Mouse (Mus musculus) intestine, embryonic 14.5 days (tissue): ENCODE data around the gene Chic2. TPM values are rescaled to one million over a fixed set of nuclear protein-coding genes. Genes with fewer than 3 reads are reported as not detected.
A peak's percentile ranks its signal among the peaks of the same experiment; 100 is the strongest.

Experiments used
- ATAC-seq: fragments of 200-750 bp; cut with Nextera tagmentation; replicated peaks from 2 replicates; pipeline ENCODE4 v1.8.0; 2017; ENCODE audit warnings: low read depth, moderate number of reproducible peaks, moderate TSS enrichment, moderate library complexity; ENCODE audit not compliant: low FRiP score, low TSS enrichment
- DNase-seq: peaks from one replicate; pipeline ENCODE4 v3.0.0-alpha.2; 2018; ENCODE audit warnings: low spot score
- H3K27ac ChIP-seq: fragments of 300-500 bp; sonication (generic); 2 replicates; pipeline ENCODE4 v1.5.1; 2014; ENCODE audit warnings: low read depth, mild to moderate bottlenecking, control low read depth
- H3K27me3 ChIP-seq: fragments of 300-500 bp; sonication (generic); replicated peaks from 2 replicates; pipeline ENCODE4 v1.6.1; 2014; ENCODE audit warnings: low read length, control low read depth; ENCODE audit not compliant: control insufficient read depth, insufficient read depth
- H3K36me3 ChIP-seq: fragments of 300-500 bp; sonication (generic); 2 replicates; pipeline ENCODE4 v1.6.1; 2014; ENCODE audit warnings: low read length, control low read depth; ENCODE audit not compliant: control insufficient read depth, insufficient read depth
- H3K4me1 ChIP-seq: fragments of 300-500 bp; sonication (generic); replicated peaks from 2 replicates; pipeline ENCODE4 v1.6.1; 2014; ENCODE audit warnings: low read length, control low read depth, mixed read lengths; ENCODE audit not compliant: control insufficient read depth, insufficient read depth
- H3K4me2 ChIP-seq: fragments of 300-500 bp; sonication (generic); 2 replicates; pipeline ENCODE4 v1.6.1; 2014; ENCODE audit warnings: low read length
- H3K4me3 ChIP-seq: fragments of 300-500 bp; sonication (generic); 2 replicates; pipeline ENCODE4 v1.5.1; 2014; ENCODE audit warnings: low read depth, low read length, control low read depth, mixed read lengths
- H3K9ac ChIP-seq: fragments of 300-500 bp; sonication (generic); 2 replicates; pipeline ENCODE4 v1.6.1; 2014; ENCODE audit warnings: mild to moderate bottlenecking, low read length
- H3K9me3 ChIP-seq: fragments of 300-500 bp; sonication (generic); 2 replicates; pipeline ENCODE4 v1.6.1; 2016; ENCODE audit warnings: low read length, control low read depth; ENCODE audit not compliant: control insufficient read depth
- WGBS: fragments of 180-500 bp; shearing (Covaris S2); extraction: QIAGEN DNeasy Blood & Tissue Kit; methylation state at CpG from one replicate; pipeline ENCODE4 v1.1.7; 2014; 5-methylcytosine and 5-hydroxymethylcytosine counted together
- polyA plus RNA-seq: library from polyadenylated mRNA; unstranded; fragments of >200 nt; fragmentation: Nextera tagmentation; extraction: Ambion mirVana; gene quantifications from 2 replicates; pipeline ENCODE4 v1.2.1, GENCODE M21; 2014

Chic2 gene
- polyA plus RNA-seq: 39.2 and 42.2 TPM in 2 replicates

GRCm38 (mm10) chr5:75044310-75044904 is at the start of gene Chic2:
Gene Chic2, minus strand, starts transcription at chr5:75044774.
- Histone ChIP-seq H3K36me3 (no peaks in the 10 kb centered on the region), H3K27ac (peak within 1 kb of the TSS; percentile 87), H3K4me3 (peak within 1 kb of the TSS; percentile 89), H3K9ac (peak within 1 kb of the TSS; percentile 99), H3K9me3 (no peaks in the 10 kb centered on the region), H3K4me2 (peak within 1 kb of the TSS; percentile 77), H3K27me3 (no peaks in the 10 kb centered on the region), H3K4me1 (peaks cover 11% of the 10 kb centered on the region)
- WGBS: under 1% methylated on average over 56 of the region's 90 CpGs
- DNase-seq: peak; percentile 89
- ATAC-seq: peak; percentile 92

- ATAC-seq (no peak), DNase-seq (no peak)
- Histone ChIP-seq H3K9ac (no peak overlapping the region), H3K4me2 (no peak overlapping the region), H3K36me3 (no peaks in the 10 kb centered on the region), H3K4me1 (no peaks in the 10 kb centered on the region), H3K27me3 (peaks cover 80% of the 10 kb centered on the region), H3K27ac (no peak overlapping the region), H3K4me3 (no peak overlapping the region), H3K9me3 (no peaks in the 10 kb centered on the region)
- 13% methylated on average over 4 of the region's 4 CpGs for WGBS
Observed at GRCm38 (mm10) chr5:75085906-75086305, 41.3 kb upstream of the Chic2 start.

DNA sequence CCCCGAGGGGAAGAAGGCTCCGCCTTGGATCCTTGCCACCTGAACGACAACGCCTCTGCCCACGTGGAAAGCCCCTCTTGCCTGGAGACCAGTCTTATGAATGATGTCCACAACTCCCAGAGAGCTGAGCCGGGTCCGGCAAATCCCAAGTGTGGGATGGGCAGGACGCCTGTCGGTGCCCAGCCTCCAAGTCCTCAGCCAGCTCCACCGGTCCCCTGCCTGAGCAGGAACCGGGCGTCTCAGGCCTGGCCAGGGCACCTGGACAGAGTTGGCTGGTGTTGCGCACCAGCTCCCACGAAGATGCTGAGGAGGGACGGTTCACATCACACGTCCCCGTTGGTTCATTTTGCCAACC is 40.9 kb upstream of the Chic2 start:
- Histone ChIP-seq H3K4me2 (no peak overlapping the region), H3K27me3 (peaks cover 84% of the 10 kb centered on the region), H3K27ac (no peak overlapping the region), H3K9ac (no peak overlapping the region), H3K9me3 (no peaks in the 10 kb centered on the region), H3K4me3 (no peak overlapping the region), H3K36me3 (no peaks in the 10 kb centered on the region), H3K4me1 (no peaks in the 10 kb centered on the region)
- no peak for ATAC-seq
- 2% methylated on average over 17 of the region's 17 CpGs for WGBS
- no peak for DNase-seq

DNA sequence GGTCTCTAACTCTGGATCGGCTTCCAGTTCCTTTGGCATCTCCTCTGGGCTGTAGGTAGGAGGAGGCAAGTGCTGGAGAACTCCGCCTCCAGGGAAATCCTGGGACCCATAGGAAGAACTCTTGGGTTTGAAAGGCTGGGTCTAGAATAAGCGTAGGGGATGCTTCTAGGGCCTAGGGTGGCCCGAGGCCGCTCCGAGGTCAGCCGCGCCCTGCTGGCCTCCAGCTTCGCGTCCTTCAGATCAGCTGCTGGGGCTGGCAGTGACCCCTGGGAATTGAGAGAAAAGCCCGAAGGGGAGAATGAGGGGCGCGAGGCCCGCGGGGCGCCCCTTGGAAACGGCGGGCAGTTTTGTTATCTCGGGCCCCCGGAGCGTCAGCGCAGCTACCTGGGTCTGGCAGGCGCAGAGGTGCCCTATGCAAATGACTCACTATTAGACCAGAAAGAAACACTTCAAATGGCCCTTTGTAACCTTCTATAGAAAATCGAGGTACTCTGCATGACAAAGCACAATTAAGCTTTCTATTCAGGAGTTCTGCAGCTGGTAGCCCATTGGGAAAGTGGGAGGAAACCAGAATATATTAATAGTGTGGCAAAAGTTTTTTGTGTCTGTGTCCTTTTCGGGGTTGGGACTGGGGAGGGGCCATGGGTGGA is 40.4 kb upstream of the Chic2 start:
- H3K4me2 ChIP-seq: no peak overlapping the region
- peaks cover 89% of the 10 kb centered on the region for H3K27me3 ChIP-seq
- H3K9me3 ChIP-seq: no peaks in the 10 kb centered on the region
- no peaks in the 10 kb centered on the region for H3K4me1 ChIP-seq
- H3K9ac ChIP-seq: no peak overlapping the region
- 2% methylated on average over 25 of the region's 25 CpGs for WGBS
- no peak overlapping the region for H3K4me3 ChIP-seq
- H3K27ac ChIP-seq: no peak overlapping the region
- no peak for ATAC-seq
- no peaks in the 10 kb centered on the region for H3K36me3 ChIP-seq
- no peak for DNase-seq

- H3K27me3 ChIP-seq: peaks cover 94% of the 10 kb centered on the region
- WGBS: 3% methylated on average over 8 of the region's 8 CpGs
- no peaks in the 10 kb centered on the region for H3K4me1 ChIP-seq
- no peak overlapping the region for H3K27ac ChIP-seq
- H3K4me2 ChIP-seq: no peak overlapping the region
- H3K36me3 ChIP-seq: no peaks in the 10 kb centered on the region
- DNase-seq (no peak), ATAC-seq (no peak)
- no peak overlapping the region for H3K9ac ChIP-seq
- H3K4me3 ChIP-seq: no peak overlapping the region
- no peaks in the 10 kb centered on the region for H3K9me3 ChIP-seq
Observed at GRCm38 (mm10) chr5:75084393-75084870, 39.9 kb upstream of the Chic2 start.

DNA sequence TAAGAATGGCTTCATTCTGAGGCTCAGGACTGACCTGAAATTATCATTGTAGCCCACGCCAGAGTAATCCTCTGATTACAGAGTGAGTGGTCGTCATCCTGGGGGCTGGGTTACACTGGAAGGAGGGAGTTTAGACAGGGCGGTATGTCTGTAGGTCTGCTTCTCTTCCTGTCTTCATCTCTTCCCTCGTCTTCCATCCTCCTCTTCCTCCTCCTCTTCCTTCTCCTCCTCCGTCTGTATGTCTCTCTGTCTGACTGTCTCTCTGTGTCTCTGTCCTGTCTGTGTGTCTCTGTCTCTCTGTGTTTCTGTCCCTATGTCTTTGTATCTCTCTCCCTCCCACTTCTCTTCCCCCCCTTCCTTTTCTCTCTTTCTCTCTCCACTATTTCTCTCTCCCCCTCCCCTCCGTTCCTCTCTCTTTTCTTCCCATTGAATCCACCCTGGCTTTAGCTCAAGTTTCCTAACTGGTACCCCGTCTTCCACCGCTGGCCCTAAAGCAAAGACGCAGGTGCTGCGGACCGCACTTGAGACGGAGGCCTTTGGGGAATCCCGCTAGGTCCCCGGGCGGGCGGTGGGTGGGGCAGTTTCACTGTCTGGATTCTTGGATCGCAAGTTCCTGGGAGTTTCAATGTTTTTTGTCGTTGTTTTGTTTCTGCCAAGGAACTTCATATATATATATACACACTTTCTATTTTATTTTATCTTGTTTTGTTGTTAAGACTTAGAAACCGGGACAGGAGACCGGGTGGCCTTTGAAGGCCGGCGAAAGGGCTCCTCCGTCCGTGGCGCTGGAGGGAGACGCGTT is 39.2 kb upstream of the Chic2 start:
- no peaks in the 10 kb centered on the region for H3K4me1 ChIP-seq
- no peak for DNase-seq
- WGBS: 2% methylated on average over 27 of the region's 27 CpGs
- H3K4me2 ChIP-seq: no peak overlapping the region
- H3K9me3 ChIP-seq: no peaks in the 10 kb centered on the region
- peaks cover 98% of the 10 kb centered on the region for H3K27me3 ChIP-seq
- no peak overlapping the region for H3K9ac ChIP-seq
- no peak for ATAC-seq
- H3K36me3 ChIP-seq: no peaks in the 10 kb centered on the region
- H3K4me3 ChIP-seq: no peak overlapping the region
- H3K27ac ChIP-seq: no peak overlapping the region

DNA sequence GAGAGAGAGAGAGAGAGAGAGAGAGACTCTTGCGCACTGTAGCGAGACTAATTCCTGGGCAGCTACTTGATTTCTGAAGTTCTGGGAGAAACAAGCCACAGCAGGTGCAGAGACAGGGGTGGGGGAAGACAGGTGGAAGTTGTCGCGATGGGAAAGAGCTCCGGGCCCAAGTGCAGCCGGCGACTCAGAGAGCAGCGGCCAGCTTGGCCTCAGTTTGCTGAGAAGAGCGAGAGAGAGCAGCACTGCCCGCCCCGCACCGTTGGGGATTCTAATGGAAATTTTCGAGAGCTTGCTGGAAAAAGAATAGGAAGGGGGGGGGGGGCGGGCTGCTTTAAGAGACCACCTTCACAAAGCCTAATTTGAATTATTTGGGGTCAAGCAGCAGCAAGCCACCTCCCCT is 38.5 kb upstream of the Chic2 start:
- Histone ChIP-seq H3K27ac (no peak overlapping the region), H3K27me3 (peaks cover 100% of the 10 kb centered on the region), H3K4me2 (no peak overlapping the region), H3K9ac (no peak overlapping the region), H3K4me1 (no peaks in the 10 kb centered on the region), H3K4me3 (no peak overlapping the region), H3K9me3 (no peaks in the 10 kb centered on the region), H3K36me3 (no peaks in the 10 kb centered on the region)
- 3% methylated on average over 13 of the region's 14 CpGs for WGBS
- DNase-seq: no peak
- ATAC-seq: no peak

GRCm38 (mm10) chr5:75082439-75082838 is 37.9 kb upstream of the Chic2 start:
- Histone ChIP-seq H3K9me3 (no peaks in the 10 kb centered on the region), H3K36me3 (no peaks in the 10 kb centered on the region), H3K27me3 (peaks cover 100% of the 10 kb centered on the region), H3K4me2 (no peak overlapping the region), H3K4me3 (no peak overlapping the region), H3K9ac (no peak overlapping the region), H3K4me1 (no peaks in the 10 kb centered on the region), H3K27ac (no peak overlapping the region)
- 7% methylated on average over 6 of the region's 6 CpGs for WGBS
- ATAC-seq (no peak), DNase-seq (no peak)
